Mouse (Mus musculus) neural tube, embryonic 11.5 days (tissue): ENCODE measurements around the gene Emc10. TPM values are rescaled to one million over a fixed set of nuclear protein-coding genes. Genes with fewer than 3 reads are reported as not detected.

ENCODE experiments used
- ATAC-seq: fragments of 200-750 bp; cut with Nextera tagmentation; 2 replicates; pipeline ENCODE4 v1.8.0; 2017; ENCODE audit warnings: moderate number of reproducible peaks, mild to moderate bottlenecking, moderate TSS enrichment, moderate library complexity; ENCODE audit not compliant: insufficient read depth, low FRiP score, low TSS enrichment
- DNase-seq: peaks from one replicate; pipeline ENCODE4 v3.0.0-alpha.2; 2015; ENCODE audit warnings: low spot score
- H3K27ac ChIP-seq: fragments of 300-500 bp; sonication (generic); 2 replicates; pipeline ENCODE4 v1.5.1; 2014; ENCODE audit warnings: low read depth, mild to moderate bottlenecking, low read length
- H3K27me3 ChIP-seq: fragments of 300-500 bp; sonication (generic); 2 replicates; pipeline ENCODE4 v1.6.1; 2014; ENCODE audit warnings: mild to moderate bottlenecking, low read length, mixed read lengths; ENCODE audit not compliant: control insufficient read depth, insufficient read depth
- H3K36me3 ChIP-seq: fragments of 300-500 bp; sonication (generic); 2 replicates; pipeline ENCODE4 v1.6.1; 2014; ENCODE audit warnings: mild to moderate bottlenecking, low read length, moderate library complexity, mixed read lengths; ENCODE audit not compliant: control insufficient read depth, insufficient read depth
- H3K4me1 ChIP-seq: fragments of 300-500 bp; sonication (generic); 2 replicates; pipeline ENCODE4 v1.6.1; 2014; ENCODE audit warnings: low read length, mixed read lengths; ENCODE audit not compliant: control insufficient read depth, insufficient read depth
- H3K4me2 ChIP-seq: fragments of 300-500 bp; sonication (generic); 2 replicates; pipeline ENCODE4 v1.6.1; 2014; ENCODE audit warnings: low read depth, mild to moderate bottlenecking, moderate library complexity
- H3K4me3 ChIP-seq: fragments of 300-500 bp; sonication (generic); 2 replicates; pipeline ENCODE4 v1.5.1; 2014; ENCODE audit warnings: low read depth, low read length
- H3K9ac ChIP-seq: fragments of 300-500 bp; sonication (generic); 2 replicates; pipeline ENCODE4 v1.6.1; 2014; ENCODE audit warnings: mild to moderate bottlenecking, low read length
- H3K9me3 ChIP-seq: fragments of 300-500 bp; sonication (generic); 2 replicates; pipeline ENCODE4 v1.6.1; 2016; ENCODE audit warnings: low read length; ENCODE audit not compliant: control insufficient read depth
- WGBS: fragments of 180-500 bp; shearing (Covaris S2); extraction: QIAGEN DNeasy Blood & Tissue Kit; methylation state at CpG from one replicate; pipeline ENCODE4 v1.1.7; 2014; 5-methylcytosine and 5-hydroxymethylcytosine counted together
- polyA plus RNA-seq: library from polyadenylated mRNA; unstranded; fragments of >200 nt; fragmentation: Nextera tagmentation; extraction: Ambion mirVana; gene quantifications from 2 replicates; pipeline ENCODE4 v1.2.1, GENCODE M21; 2014

Gene Emc10
- polyA plus RNA-seq, result 104 and 110 TPM in 2 replicates

- H3K9ac ChIP-seq, result peak within 1 kb of the TSS; percentile 83
- H3K36me3 ChIP-seq, result peaks cover 5% of the 10 kb centered on the region
- ATAC-seq (peak; percentile 96), DNase-seq (peak; percentile 99)
- H3K9me3 ChIP-seq, result no peaks in the 10 kb centered on the region
- peak within 1 kb of the TSS; percentile 87 for H3K27ac ChIP-seq
- no peaks in the 10 kb centered on the region for H3K27me3 ChIP-seq
- WGBS, result under 1% methylated on average over 58 of the region's 58 CpGs
- peaks cover 6% of the 10 kb centered on the region; the same call in 1 of the 2 replicates for H3K4me1 ChIP-seq
- H3K4me3 ChIP-seq, result peak within 1 kb of the TSS; percentile 69
- H3K4me2 ChIP-seq, result peak within 1 kb of the TSS; percentile 71
Measured at GRCm38 (mm10) chr7:44495992-44496770, at the start of gene Emc10, which contains the start of gene Fam71e1. Emc10 (minus strand) TSS chr7:44496529. Fam71e1 (plus strand) TSS chr7:44496581.

GRCm38 (mm10) chr7:44543071-44543470 lies 46.7 kb upstream of the Emc10 start:
- 0 out of 2 replicates have a peak, but pooled peaks cover 2% of the 10 kb centered on the region for H3K9me3 ChIP-seq
- H3K27ac ChIP-seq, result no peak overlapping the region
- no peak overlapping the region for H3K9ac ChIP-seq
- no peak for ATAC-seq
- no peak overlapping the region for H3K4me2 ChIP-seq
- no peak overlapping the region for H3K4me3 ChIP-seq
- 83% methylated on average over 12 of the region's 12 CpGs for WGBS
- peaks cover 17% of the 10 kb centered on the region for H3K36me3 ChIP-seq
- peaks cover 9% of the 10 kb centered on the region for H3K4me1 ChIP-seq
- no peaks in the 10 kb centered on the region for H3K27me3 ChIP-seq
- no peak for DNase-seq

- Histone ChIP-seq H3K9me3 (0 out of 2 replicates have a peak, but pooled peaks cover 2% of the 10 kb centered on the region), H3K27ac (no peak overlapping the region), H3K27me3 (no peaks in the 10 kb centered on the region), H3K36me3 (peaks cover 17% of the 10 kb centered on the region), H3K9ac (no peak overlapping the region), H3K4me3 (no peak overlapping the region), H3K4me2 (no peak overlapping the region), H3K4me1 (peaks cover 4% of the 10 kb centered on the region)
- ATAC-seq (no peak), DNase-seq (no peak)
- WGBS, result 95% methylated on average over 11 of the region's 11 CpGs
Measured at GRCm38 (mm10) chr7:44542555-44542954, 46.2 kb upstream of the Emc10 start.

- H3K27ac ChIP-seq, result no peak overlapping the region
- H3K4me1 ChIP-seq, result no peaks in the 10 kb centered on the region
- no peak overlapping the region for H3K4me2 ChIP-seq
- 94% methylated on average over 41 of the region's 41 CpGs for WGBS
- H3K9ac ChIP-seq, result no peak overlapping the region
- DNase-seq (no peak), ATAC-seq (no peak)
- H3K36me3 ChIP-seq, result peaks cover 23% of the 10 kb centered on the region
- no peaks in the 10 kb centered on the region for H3K9me3 ChIP-seq
- no peak overlapping the region for H3K4me3 ChIP-seq
- H3K27me3 ChIP-seq, result no peaks in the 10 kb centered on the region
Measured at GRCm38 (mm10) chr7:44538756-44539624, 42.7 kb upstream of the Emc10 start.

- DNase-seq, result no peak
- Histone ChIP-seq H3K36me3 (peaks cover 26% of the 10 kb centered on the region), H3K4me1 (no peaks in the 10 kb centered on the region), H3K4me3 (no peak overlapping the region), H3K27me3 (no peaks in the 10 kb centered on the region), H3K9ac (no peak overlapping the region), H3K4me2 (no peak overlapping the region), H3K9me3 (no peaks in the 10 kb centered on the region), H3K27ac (no peak overlapping the region)
- 96% methylated on average over 13 of the region's 13 CpGs for WGBS
- no peak for ATAC-seq
Measured at GRCm38 (mm10) chr7:44537496-44537895, 41.2 kb upstream of the Emc10 start.

GRCm38 (mm10) chr7:44537009-44537408 lies 40.7 kb upstream of the Emc10 start:
- DNase-seq (no peak), ATAC-seq (no peak)
- Histone ChIP-seq H3K27me3 (no peaks in the 10 kb centered on the region), H3K9me3 (no peaks in the 10 kb centered on the region), H3K4me3 (no peak overlapping the region), H3K4me1 (no peaks in the 10 kb centered on the region), H3K27ac (no peak overlapping the region), H3K36me3 (peaks cover 26% of the 10 kb centered on the region), H3K4me2 (no peak overlapping the region), H3K9ac (no peak overlapping the region)
- WGBS, result 88% methylated on average over 7 of the region's 7 CpGs

- Histone ChIP-seq H3K9ac (no peak overlapping the region), H3K4me2 (no peak overlapping the region), H3K27ac (no peak overlapping the region), H3K4me3 (no peak overlapping the region), H3K36me3 (peaks cover 26% of the 10 kb centered on the region), H3K4me1 (no peaks in the 10 kb centered on the region), H3K9me3 (no peaks in the 10 kb centered on the region), H3K27me3 (no peaks in the 10 kb centered on the region)
- WGBS, result 96% methylated on average over 6 of the region's 6 CpGs
- DNase-seq (no peak), ATAC-seq (no peak)
Measured at GRCm38 (mm10) chr7:44536590-44536968, 40.2 kb upstream of the Emc10 start.

GRCm38 (mm10) chr7:44535657-44536589 lies 39.6 kb upstream of the Emc10 start:
- DNase-seq (no peak), ATAC-seq (no peak)
- Histone ChIP-seq H3K4me2 (no peak overlapping the region), H3K4me3 (no peak overlapping the region), H3K27ac (no peak overlapping the region), H3K9me3 (no peaks in the 10 kb centered on the region), H3K4me1 (no peaks in the 10 kb centered on the region), H3K9ac (no peak overlapping the region), H3K36me3 (peaks cover 26% of the 10 kb centered on the region), H3K27me3 (no peaks in the 10 kb centered on the region)
- 92% methylated on average over 27 of the region's 27 CpGs for WGBS
